Mouse (Mus musculus): ENCODE measurements around the gene Tut4.

DNA sequence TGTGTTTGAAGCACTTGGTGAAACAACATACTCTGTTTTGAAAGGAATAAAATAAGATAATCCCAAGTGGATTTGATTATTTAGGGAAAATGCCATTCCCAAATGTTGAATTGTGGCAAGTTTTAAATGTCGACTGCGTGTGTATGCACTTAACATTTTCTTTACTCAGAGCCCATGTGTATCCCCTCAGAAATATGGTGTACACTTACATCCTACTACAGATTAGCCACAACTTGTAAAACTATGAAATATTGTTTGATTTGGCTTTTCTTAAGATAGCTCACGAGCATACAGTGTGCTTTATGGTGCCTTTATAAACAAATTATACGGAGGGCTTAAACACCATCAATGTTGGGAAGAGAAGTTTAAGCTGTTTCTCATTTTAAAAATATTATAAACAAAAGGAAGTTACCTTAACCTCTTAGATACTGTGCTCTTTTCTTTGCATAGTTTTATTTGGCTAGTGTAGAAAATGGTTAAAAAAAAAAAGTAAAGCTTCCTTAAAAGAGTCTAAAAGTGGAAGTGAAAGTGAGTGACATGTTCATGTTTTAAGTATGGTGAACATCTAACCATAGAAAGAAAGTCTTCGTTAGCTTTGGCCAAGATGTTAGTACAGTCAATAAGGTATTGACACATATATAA, 2.2 kb downstream of the Tut4 start:
- TF ChIP-seq CTCF (IDR thresholded peaks at IDR 0.05; ENCODE audit: low read depth, low read length) (no peak), POLR2A (IDR thresholded peaks at IDR 0.05; ENCODE audit: insufficient read depth, low read length) (no peak), EP300 (IDR thresholded peaks at IDR 0.05; ENCODE audit: insufficient read depth, low read depth, low read length) (no peak)

Measured in ES-Bruce4 (cell line).